Mouse (Mus musculus) lung, postnatal 0 days (tissue): ENCODE measurements around the gene Ppp1r9a.

Experiments used
- CTCF ChIP-seq: IDR thresholded peaks from 2 replicates; pipeline ENCODE4 v1.5.1; 2016; ENCODE audit warnings: antibody characterized with exemption, mild to moderate bottlenecking
- EP300 ChIP-seq: IDR thresholded peaks from 2 replicates; pipeline ENCODE4 v1.6.1; 2016; ENCODE audit warnings: antibody characterized with exemption, mild to moderate bottlenecking, control low read depth

DNA sequence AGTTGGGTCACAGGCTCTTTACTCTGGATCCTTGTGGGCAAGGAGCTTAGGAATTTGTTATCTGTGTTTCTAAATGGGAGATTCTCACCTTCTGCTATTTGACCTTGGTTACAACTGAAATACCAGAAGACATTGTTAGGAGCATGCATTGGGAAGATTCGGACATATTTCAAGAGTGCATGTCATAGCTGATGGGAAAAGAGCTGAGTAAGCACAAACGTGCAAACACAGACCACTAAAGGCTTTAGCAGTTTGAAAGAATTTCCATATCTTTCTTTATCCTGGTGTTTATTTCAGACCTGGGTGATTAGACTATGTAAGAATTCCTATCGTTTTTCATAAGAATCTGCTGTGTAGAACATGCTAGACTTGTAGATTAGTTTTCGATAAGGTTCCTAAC is 59.5 kb downstream of the Ppp1r9a start:
- TF ChIP-seq EP300, result no peak
- TF ChIP-seq CTCF, result no peak
